Mouse (Mus musculus): Measurements from ENCODE around the gene Eng. TPM values are rescaled to one million over a fixed set of nuclear protein-coding genes. Genes with fewer than 3 reads are reported as not detected.

Gene Eng
- total RNA-seq (2021) = 10 to 100 TPM; 16.4 to 19.7 TPM
- long read RNA-seq, experiment 1, transcript Eng-201 (15 exons, 3,422 nt) = major isoform, 14 of 21 reads
- long read RNA-seq, experiment 1, partial matches to known transcripts = 5 of 21 reads
- long read RNA-seq, experiment 1, other reads (novel, unspliced or antisense) = 0 of 21 reads
- long read RNA-seq, experiment 2, transcript Eng-205 (15 exons, 3,403 nt) = minor isoform, 8 of 34 reads
- long read RNA-seq, experiment 2, transcript Eng-201 (15 exons, 3,422 nt) = major isoform, 15 of 34 reads
- long read RNA-seq, experiment 2, partial matches to known transcripts = 9 of 34 reads
- long read RNA-seq, experiment 2, other reads (novel, unspliced or antisense) = 2 of 34 reads

GRCm38 (mm10) chr2:32646379-32647056, at the start of gene Eng:
TSS of gene Eng (plus strand) at chr2:32646595.
- no peak for DNase-seq (ENCODE audit: low spot score in 2 of 2)
- Histone ChIP-seq H3K27ac (peak within 1 kb of the TSS; percentile 85), H3K4me3 (peak within 1 kb of the TSS; percentile 51)
- no peak for TF ChIP-seq CTCF (conservative IDR thresholded peaks at IDR 0.05)

- no peak for DNase-seq (ENCODE audit: low spot score in 2 of 2)
- H3K4me3 ChIP-seq = no peak overlapping the region
- TF ChIP-seq CTCF (conservative IDR thresholded peaks at IDR 0.05) = no peak
- H3K27ac ChIP-seq = no peak overlapping the region
These were observed 49.7 kb upstream of the Eng start for GRCm38 (mm10) chr2:32596725-32597124.

GRCm38 (mm10) chr2:32597248-32597647, 49.1 kb upstream of the Eng start:
- H3K4me3 ChIP-seq = no peak overlapping the region
- TF ChIP-seq CTCF (conservative IDR thresholded peaks at IDR 0.05) = no peak
- H3K27ac ChIP-seq = no peak overlapping the region
- DNase-seq (ENCODE audit: low spot score in 2 of 2) = no peak

- no peak for DNase-seq (ENCODE audit: low spot score in 2 of 2)
- H3K27ac ChIP-seq = no peak overlapping the region
- no peak for TF ChIP-seq CTCF (conservative IDR thresholded peaks at IDR 0.05)
- H3K4me3 ChIP-seq = no peak overlapping the region
These were observed 48.7 kb upstream of the Eng start for GRCm38 (mm10) chr2:32597699-32598098.

GRCm38 (mm10) chr2:32598506-32598905, 47.9 kb upstream of the Eng start:
- Histone ChIP-seq H3K4me3 (no peak overlapping the region), H3K27ac (no peak overlapping the region)
- no peak for DNase-seq (ENCODE audit: low spot score in 2 of 2)
- TF ChIP-seq CTCF (conservative IDR thresholded peaks at IDR 0.05) = no peak

- no peak within 1 kb of the TSS for H3K27ac ChIP-seq
- TF ChIP-seq CTCF (conservative IDR thresholded peaks at IDR 0.05) = no peak
- DNase-seq (ENCODE audit: low spot score in 2 of 2) = no peak
- no peak within 1 kb of the TSS for H3K4me3 ChIP-seq
These were observed 47.0 kb upstream of the Eng start, which contains the start of gene St6galnac6 for GRCm38 (mm10) chr2:32599409-32599808. TSS of gene St6galnac6 (plus strand) at chr2:32599709.

- no peak for DNase-seq (ENCODE audit: low spot score in 2 of 2)
- H3K27ac ChIP-seq = no peak overlapping the region
- peak; percentile 68 for TF ChIP-seq CTCF (conservative IDR thresholded peaks at IDR 0.05)
- H3K4me3 ChIP-seq = no peak overlapping the region
These were observed 44.9 kb upstream of the Eng start for GRCm38 (mm10) chr2:32601417-32602065.

- peak overlapping the region; percentile 38; the same call in 1 of the 2 replicates for H3K4me3 ChIP-seq
- peak; percentile 83 to 94 for DNase-seq (ENCODE audit: low spot score in 2 of 2)
- peak; percentile 99 for TF ChIP-seq CTCF (conservative IDR thresholded peaks at IDR 0.05)
- H3K27ac ChIP-seq = peak overlapping the region; percentile 46; the same call in 1 of the 2 replicates
These were observed 43.8 kb upstream of the Eng start for GRCm38 (mm10) chr2:32602600-32603054.

GRCm38 (mm10) chr2:32604631-32605030, 41.8 kb upstream of the Eng start:
- no peak for TF ChIP-seq CTCF (conservative IDR thresholded peaks at IDR 0.05)
- DNase-seq (ENCODE audit: low spot score in 2 of 2) = no peak
- Histone ChIP-seq H3K27ac (no peak overlapping the region), H3K4me3 (no peak overlapping the region)

GRCm38 (mm10) chr2:32606161-32607142, 39.9 kb upstream of the Eng start:
- DNase-seq (ENCODE audit: low spot score in 2 of 2) = peak; percentile 81 to 82
- peak overlapping the region; percentile 96 for H3K27ac ChIP-seq
- peak; percentile 81 for TF ChIP-seq CTCF (conservative IDR thresholded peaks at IDR 0.05)
- H3K4me3 ChIP-seq = peak overlapping the region; percentile 68

GRCm38 (mm10) chr2:32607262-32607947, 39.0 kb upstream of the Eng start:
- no peak for TF ChIP-seq CTCF (conservative IDR thresholded peaks at IDR 0.05)
- Histone ChIP-seq H3K4me3 (peak overlapping the region; percentile 68), H3K27ac (peak overlapping the region; percentile 96)
- no peak for DNase-seq (ENCODE audit: low spot score in 2 of 2)
